Mouse (Mus musculus): ENCODE results near the gene Ptpn6. TPM values are rescaled to one million over a fixed set of nuclear protein-coding genes. Genes with fewer than 3 reads are reported as not detected.
"Not testable (repeated sequence)": the region's sequence is repeated elsewhere in the genome, so short reads cannot be mapped to it uniquely, and the experiment has no call there.

The Ptpn6 gene
- polyA plus RNA-seq, 1 experiment, result 24.2 TPM

DNA sequence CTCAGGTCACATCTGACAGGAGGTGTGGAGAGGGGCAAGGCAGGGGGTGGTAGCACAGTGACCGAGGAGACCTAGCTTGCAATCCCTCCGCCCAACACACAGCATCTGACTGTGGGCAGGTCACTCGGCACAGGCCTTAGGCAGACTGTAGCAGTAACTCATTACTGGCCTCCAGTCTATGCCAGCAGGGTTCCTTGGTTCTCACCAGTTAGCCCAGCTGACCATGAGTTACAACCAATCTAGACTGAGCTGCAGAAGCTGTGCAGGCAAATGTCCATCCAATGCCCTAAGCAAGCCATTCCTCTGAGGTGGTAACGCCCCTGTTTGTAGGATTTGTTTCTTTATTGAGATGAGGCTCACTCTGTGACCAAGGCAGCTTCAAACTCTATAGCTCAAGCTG is 39.1 kb downstream of the Ptpn6 start:
- no peak for DNase-seq (ENCODE audit: low read depth)

DNA sequence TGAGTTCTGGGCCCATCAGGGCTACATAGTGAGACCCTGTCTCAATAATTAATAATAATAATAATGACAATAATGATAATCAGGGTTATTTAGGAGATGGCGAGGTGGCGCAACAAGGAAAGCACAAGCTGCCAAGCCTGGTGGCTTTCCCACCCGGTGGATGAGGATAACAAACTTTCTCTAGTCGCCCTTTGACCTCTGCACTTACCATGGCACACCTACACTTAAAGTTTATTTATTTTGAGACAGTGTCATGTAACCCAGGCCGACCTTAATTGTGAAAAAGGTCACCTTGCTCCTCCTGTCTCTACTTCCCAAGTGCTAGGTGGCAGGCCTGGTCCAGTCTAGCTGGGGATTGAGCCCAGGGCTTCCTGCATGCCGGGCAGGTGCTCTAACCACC is 39.8 kb downstream of the Ptpn6 start:
- no peak for DNase-seq (ENCODE audit: low read depth)

DNA sequence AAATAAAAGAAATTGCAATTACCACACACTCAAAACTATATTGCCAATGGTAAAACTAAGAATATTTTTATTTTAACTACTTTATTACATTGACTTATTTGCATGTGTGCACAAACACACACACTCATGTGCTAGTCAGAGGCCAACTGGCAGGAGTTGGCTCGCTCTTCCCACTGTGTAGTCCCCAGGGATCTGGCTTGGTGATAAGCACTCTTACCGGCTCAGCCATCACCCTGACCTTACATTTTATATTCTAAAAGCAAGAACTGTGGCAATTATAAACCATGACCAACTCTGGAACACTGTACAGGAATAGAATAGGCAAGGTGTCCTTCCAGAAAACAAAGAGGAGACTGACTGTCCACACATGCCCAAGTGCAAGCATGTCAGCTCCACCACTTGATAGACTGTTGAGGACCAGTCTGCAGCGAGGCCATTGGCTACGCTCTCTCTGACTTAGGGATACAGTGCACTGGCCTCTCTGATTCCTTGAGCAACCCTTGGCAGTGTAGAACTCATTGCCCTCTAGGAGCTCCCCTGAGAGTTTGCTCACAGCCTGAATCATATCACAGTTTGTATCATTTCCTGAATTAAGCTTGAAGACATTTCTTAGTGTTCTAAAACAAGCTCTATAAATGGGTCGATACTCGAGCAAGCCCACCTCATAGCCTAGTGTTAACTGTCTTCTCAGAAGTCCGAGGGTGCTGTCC is 41.9 kb downstream of the Ptpn6 start:
- no peak for DNase-seq (ENCODE audit: low read depth)

DNA sequence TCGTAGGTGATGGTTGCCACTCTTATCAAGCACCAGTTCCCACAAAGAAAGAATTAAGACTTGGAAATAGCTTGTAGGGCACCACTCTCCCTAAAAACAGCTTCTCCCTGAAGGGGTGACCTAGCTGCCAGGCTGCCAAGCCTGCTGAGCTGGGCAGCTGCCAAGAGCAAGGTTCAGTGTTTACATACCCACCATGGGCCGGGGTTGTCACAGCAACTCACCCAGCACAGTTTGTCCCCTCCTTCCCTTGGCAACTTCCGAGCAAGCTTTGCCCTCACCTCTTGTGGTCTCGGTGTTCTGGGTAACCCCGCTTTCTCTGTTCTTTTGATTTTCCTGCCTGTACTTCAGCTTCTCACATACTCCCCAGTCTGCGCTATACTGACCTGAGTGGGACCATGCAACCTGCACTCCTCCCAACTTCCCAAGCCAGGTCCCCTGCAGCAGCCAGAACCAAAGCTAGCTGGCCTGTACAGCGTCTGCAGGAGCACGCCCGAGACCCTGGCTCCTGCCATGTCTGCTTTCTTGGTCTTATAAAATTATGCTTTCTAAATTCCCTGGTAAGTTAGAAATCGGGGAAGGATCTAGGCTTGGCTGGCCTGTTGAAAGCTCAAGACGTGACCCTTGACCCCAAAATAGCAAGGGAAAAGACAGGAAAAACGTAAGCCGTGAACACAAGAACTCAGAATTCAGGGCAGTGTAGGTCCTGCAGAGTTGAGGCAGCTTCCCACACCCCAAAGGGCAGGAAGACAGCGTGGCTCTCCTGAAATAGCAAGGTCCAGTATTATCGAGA is 44.2 kb downstream of the Ptpn6 start:
- DNase-seq (ENCODE audit: low read depth), result no peak

DNA sequence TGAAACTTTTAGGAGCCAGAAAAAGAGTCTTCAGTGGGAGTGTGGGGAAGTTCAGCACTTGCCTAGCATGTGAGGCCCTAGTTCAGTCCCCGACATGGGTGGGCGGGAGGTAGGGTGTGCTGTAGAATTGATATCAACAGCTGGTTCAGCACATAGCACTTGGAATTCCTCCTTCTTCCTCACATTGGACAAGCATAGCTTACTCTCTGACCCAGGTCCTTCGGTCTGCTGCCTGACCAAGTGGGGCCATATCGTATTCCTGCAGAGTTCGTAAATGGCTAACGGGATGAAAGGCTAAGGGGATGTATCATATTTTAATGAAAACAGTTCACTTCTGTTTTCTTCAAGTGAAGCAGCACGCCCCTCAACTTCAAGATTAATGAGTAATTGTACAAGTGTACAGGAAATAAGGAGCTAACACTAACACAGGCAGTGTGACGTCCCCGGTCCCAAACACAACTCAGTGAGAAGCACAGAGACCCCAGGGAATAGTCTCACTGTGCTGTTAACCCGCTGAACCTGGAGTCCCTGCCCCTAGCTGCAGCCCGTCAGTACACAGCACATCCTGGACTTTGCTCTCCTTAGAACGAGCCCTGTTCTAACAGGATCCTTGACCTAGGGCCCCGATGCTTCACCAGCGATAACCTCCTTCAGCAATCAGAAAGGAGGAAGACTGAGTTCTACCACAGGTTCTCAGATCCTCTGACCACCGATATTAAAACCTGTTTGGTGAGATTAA is 45.1 kb downstream of the Ptpn6 start:
- DNase-seq (ENCODE audit: low read depth), result no peak

DNA sequence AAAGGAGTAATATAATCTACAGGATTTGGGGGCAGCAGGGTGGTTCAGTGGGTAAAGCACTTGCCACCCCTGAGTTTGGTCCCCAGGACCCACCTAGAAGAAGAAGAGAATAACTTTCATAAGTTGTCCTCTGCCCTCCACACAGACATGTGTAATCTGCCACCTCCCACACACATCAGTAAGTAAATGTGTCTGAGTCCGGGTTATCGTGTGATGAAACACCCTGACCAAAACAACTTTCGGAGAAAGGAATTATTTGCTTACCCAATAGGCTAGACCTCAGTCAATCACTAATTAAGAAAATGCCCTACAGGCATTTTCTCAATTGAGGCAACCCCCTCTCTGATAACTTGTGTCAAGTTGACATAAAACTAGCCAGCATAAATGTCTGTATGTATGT is 48.0 kb downstream of the Ptpn6 start:
- DNase-seq (ENCODE audit: low read depth), result no peak

DNA sequence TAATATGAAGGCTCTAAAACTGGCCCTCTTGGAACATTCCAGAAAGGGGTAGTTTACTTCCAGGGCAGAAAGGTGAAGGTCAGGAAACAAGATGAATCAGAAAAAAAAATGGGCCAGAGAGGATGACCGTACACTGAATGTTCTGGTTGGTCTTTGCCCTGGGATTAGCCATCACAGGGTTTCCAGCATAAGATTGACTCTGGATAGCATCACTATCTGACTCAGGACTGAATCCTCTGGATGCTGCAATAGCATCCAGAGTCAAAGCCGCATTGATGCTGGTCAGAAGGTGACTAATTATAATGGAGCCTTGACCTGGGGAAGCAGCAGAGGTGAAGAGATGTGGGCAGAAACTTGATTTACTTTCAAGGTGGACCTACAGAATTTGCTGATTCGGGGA is 49.5 kb downstream of the Ptpn6 start:
- DNase-seq (ENCODE audit: low read depth), result no peak

DNA sequence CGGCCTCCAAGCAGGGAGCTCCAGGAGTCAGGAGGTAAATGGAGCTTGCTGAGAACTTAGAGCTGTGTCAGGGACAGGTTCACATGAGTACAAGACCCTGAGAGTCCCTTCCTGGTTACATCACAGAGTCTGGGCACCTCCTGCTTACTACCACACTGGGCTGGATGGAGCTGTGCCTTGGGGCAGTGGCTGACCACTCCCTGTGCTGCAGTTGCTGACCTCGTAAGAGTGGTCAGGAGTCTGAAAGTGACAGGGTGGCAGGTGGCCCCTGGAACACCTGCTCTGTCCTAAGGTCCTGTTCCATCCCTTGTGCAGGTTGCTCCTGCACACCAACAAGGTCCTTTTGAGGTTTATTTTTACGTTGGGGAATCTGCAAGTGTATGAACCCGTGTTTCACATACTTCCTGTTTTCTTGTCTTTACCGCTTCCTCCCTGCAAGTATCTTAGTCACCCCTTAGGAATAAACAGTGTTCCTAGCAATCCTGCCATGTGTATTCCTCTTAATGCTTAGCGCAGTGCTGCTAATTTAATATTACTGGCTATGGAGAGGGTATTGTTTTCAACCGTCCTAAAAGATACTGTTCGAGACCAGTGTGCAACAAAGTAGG is 50.3 kb downstream of the Ptpn6 start:
- no peak for DNase-seq (ENCODE audit: low read depth)

DNA sequence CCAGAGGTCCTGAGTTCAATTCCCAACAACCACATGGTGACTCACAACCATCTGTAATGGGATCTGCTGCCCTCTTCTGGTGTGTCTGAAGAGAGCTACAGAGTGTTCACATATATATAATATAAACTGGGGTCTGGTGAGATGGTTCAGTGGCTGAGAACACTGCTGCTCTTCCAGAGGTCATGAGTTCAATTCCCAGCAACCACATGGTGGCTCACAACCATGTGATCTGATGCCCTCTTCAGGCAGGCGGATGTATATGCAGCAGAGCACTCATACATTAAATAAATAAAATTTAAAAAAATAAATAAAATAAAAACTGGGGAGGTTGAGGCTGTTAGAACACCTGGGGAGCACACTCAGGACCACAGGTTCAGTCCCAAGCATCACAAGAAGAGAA is 51.9 kb downstream of the Ptpn6 start:
- DNase-seq (ENCODE audit: low read depth), result not testable (repeated sequence)

DNA sequence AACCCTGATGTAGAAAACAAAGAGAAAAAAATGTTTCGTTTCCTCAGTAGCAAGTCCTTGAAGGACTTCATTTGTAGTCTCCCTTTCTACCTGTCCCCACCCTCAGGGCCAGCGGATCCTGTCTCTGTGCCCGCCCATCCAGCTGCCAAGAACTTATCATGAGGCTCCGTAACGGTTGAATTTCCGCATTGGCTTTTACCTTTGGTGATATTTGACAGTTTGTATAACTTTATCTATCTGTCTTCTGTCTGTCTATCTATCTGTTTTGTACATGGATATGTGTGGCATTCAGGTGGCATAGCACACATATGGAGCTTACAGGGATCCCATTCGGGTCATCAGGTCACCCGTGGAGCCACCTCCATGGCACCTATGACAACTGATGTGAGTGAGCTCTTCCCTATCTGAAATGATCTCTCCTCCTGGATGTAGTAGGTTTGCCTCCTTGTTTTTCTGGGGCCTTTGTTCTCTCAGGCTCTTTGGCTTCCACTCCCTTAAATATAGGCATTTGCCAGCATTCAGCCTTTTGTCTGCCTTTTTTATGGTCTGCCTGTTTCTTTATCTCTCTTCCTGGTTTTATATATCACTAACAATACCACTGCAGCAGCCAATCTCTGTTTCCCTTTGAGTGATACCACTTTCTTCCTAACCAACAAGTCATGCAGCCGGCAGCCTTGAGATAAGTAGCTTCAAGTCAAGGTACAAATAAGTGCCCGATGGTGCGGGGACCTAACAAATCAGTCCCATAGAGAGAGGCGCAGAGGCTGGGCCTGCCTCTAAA is 52.7 kb downstream of the Ptpn6 start:
- no peak for DNase-seq (ENCODE audit: low read depth)

DNA sequence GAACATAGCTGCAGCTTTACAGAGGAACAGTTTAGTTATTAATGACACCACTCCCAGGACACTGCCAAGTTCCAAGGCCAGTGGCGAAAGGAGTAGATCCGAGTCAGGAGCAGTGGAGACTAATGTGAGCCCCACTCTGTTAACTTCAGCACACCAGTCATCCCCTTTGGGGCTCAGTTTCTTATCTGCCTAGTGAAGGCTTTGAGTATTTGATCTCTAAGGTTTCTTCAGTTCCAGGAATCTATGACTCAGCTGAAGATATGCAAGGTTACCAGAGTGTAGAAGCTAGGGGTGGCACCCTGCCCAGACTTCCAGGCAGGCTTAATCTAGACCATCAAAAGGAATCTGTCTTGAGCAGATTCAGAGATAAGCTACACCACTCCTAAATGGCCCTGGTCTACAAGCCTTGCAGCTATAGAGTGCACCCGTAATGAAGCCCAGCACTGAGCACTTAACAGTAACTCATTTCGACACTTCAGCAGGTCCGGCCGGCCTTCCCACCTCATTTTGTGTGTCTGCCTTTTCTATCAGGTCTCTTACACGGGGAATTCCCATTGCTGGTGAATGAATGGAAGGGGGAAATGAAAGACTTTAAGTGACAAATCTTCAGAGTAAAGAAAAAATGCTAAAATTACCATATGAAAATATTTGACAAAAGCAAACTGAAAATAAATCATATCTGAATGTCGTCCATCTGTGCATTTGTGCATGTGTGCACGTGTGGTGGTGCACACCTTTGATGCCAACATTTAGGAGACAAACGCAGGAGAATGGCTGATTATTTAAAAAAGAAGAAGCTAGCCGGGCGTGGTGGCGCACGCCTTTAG is 54.7 kb downstream of the Ptpn6 start:
- DNase-seq (ENCODE audit: low read depth), result peak; percentile 64

DNA sequence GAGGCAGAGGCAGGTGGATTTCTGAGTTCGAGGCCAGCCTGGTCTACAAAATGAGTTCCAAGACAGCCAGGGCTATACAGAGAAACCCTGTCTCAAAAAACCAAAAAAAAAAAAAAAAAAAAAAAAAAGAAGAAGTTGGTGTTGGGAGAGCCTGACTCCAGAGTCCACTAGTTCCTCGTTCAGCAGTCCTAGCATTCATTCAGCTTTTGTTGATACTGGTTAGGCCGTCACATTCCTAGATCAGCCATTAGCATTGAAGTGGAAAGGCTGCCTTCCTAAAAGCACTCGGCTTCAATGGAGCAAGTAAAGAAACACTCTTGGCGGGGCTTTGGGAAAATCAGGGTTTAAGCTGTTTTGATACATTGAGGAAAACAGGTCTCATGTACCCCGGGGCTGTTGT is 56.2 kb downstream of the Ptpn6 start:
- DNase-seq (ENCODE audit: low read depth), result not testable (repeated sequence)

DNA sequence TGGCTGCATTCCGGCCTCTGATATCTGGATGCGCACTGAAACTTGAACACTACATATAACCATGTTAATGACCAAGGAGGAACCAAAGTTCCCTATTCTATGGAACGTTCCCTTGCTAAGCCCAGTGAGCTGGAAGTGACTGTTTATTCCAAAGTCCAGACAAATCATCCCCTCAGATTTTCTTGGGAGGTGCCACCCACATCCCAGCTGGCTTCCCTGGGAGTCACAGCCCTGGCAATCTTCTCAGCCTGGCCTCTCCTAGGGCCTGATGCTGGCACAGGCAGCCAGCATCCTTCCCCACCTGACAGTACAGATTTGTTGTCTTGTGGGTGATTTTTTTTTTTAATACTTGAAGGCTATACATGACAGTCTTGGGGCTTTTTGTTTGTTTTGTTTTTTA is 59.0 kb downstream of the Ptpn6 start:
- no peak for DNase-seq (ENCODE audit: low read depth)

DNA sequence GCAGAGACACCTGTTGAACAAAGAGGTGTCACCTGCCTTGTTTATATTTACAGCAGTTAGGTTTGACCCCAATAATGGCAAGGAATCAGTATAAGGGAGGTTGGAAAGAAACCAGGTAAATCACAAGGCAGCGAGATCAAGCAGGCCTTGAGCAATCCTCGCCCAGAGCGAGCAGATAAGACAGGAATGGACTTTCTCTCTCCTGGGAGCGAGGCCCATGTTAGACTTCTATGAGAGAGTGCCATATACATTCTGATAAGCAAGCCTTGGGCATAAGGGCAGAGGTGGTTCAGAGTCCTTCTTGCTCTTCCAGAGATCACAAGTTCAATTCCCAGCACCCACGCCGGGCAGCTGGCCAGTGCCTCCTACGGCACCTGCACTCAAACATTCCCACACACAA is 59.7 kb downstream of the Ptpn6 start:
- DNase-seq (ENCODE audit: low read depth), result no peak

DNA sequence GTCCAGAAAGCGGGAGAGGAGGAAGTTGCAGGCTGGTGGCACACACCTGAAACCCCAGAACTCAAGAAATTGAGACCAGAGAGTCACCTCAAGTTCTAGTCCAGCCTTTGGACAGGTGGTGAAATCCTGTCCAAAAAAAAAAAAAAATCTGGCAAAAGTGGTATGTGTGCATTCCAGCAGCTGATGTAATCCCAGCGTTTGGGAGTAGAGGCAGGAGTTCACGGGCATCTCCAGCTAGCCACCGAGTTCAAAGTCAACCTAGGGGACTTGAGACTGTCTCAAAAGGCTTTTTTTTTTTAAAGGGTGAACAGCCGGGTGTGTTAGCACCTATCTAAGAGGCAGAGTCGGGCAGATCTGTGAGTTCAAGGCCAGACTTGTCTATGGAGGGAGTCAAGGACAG is 62.3 kb downstream of the Ptpn6 start:
- DNase-seq (ENCODE audit: low read depth), result no peak

DNA sequence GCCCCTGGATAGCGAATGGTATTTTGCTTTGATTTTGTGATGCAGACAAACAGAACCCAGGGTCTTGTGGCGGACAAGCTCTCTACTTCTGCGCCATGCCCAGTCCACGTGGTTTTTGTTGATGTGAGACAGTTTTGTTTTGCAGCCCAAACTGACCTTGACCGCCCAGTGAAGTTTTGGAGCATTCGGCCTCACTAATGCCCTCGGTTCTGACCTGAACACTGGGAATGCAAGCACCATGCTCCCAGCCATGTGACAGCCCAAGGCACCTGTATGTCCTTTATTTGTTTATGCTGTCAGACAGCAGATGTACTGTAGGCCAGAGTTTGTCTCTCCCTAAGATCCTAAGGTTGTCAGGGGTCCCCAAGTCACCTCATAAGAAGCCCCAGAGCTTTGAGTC is 63.9 kb downstream of the Ptpn6 start:
- DNase-seq (ENCODE audit: low read depth), result no peak

DNA sequence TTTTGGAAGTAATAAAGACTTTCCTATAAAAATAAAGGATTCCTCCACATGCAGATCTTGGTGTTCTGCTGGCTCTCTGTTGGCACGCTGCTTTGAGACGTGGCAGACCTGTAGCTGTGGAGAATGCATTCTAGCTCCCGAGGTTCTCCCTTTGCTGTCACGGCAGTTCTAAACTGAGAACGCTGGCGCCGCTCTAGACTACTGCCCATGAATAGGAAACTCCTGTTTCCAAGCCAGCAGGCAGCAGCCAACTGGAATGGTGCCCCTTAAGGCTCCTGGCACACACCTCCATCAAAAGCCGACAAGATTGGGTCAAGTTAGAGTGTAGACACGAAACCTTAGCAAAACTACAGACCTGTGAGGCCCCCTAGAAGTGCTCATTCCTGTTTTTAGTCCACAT is 64.9 kb downstream of the Ptpn6 start:
- no peak for DNase-seq (ENCODE audit: low read depth)

DNA sequence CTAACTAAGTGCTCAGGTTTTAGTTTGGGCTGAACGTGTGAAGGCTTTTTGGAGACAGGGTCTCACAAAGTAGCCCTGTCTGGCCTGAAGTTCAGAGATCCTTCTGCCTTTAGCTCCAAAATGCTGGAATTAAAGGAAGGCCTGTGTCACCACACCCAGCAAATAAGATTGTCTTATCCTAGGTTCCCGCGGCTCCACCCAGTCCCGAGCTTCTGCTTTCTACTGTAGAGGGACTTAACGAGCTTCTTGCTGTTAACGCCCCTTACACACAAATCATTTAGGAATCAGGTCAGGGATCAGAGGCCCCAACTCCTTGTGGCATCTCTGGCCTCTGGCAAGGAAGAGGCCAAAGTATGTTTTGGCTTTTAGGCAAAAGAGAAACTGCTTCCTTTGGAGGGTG is 66.4 kb downstream of the Ptpn6 start:
- no peak for DNase-seq (ENCODE audit: low read depth)

Data from gonadal fat pad, adult 2 months (tissue).